Comparison of ENCODE assay signal across 21 mouse cellular contexts in the genomic region with DNA sequence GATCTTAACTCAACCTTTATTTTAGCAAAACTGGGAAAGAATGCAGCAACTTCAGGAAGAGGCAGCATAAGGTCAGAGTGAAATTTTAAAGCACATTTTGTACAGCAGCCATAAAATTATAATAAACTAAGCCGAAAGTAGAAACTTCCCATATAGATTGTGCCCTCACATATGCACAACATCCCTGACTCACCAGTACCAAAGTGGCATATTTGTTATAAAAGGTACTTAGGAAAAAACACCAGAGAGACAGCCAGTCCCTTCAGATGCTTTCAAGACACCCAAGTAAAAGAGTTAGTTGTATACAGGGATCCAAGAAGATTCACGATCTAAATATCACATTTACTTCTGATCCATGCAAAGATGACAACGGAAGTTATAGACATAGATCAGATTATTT.
DNase-seq lines count a peak whose midpoint lies in the region; ATAC-seq and TF ChIP-seq lines count a peak whose summit lies in the region.
"Had no signal": no experiment of that assay in that cellular context is flagged by ENCODE, and none has a peak within 500 bp of the region (broad histone marks: within the 10 kb centered on the region; RNA-seq: fewer than 3 reads in every experiment).

No protein-coding gene starts in this region.

- DNase-seq in frontal cortex, postnatal 14 days (ENCODE audit: low spot score in 2 of 2): no peak
- DNase-seq in left cerebral cortex, adult 2 months (ENCODE audit: extremely low spot score in 1 of 2, low spot score in 2 of 2): no peak
- no peak for DNase-seq in left cerebral cortex, adult 11 months (ENCODE audit: low spot score)
- DNase-seq in brain, adult 2 months (ENCODE audit: low read depth, low spot score): peak; percentile 46
- peak; percentile 43 for DNase-seq in telencephalon, adult 2 months (ENCODE audit: low read depth, low spot score)
- DNase-seq in layer of hippocampus, postnatal 10 days (ENCODE audit: low spot score in 2 of 2): no peak
- DNase-seq in lung, postnatal 4 days: no peak
- DNase-seq: adrenal gland, adult 2 months; adrenal gland, adult 8-10 months; adrenal gland, postnatal 10 days; adrenal gland, postnatal 14 days; adrenal gland, postnatal 25 days; adrenal gland, postnatal 36 days; B cell, adult 2 months; cerebellum, adult 11 months; cerebellum, adult 11-12 months; cerebellum, adult 18-20 months had no signal

- peak; percentile 93 for ATAC-seq in frontal cortex, adult (ENCODE audit: low TSS enrichment)
- ATAC-seq: activated CD4-positive, CD25-positive, alpha-beta regulatory T cell, adult 4 months; CD4-positive, CD25-positive, alpha-beta regulatory T cell, adult 4 months; Patski had no signal

- no peak for TF ChIP-seq CTCF in left cerebral cortex, adult 2 months (IDR thresholded peaks at IDR 0.05)

- peak overlapping the region; percentile 48; the same call in 1 of the 2 replicates for H3K27ac ChIP-seq in left cerebral cortex, adult 2 months

- no peak overlapping the region for H3K4me3 ChIP-seq in left cerebral cortex, adult 2 months

- intact Hi-C loops in left cerebral cortex, adult 2 months (cut with DNase I): loop anchor here (5.0 kb wide), 1 partner anchor 233 kb away; no protein-coding TSS in a partner anchor

Comparison
In these comparisons a context has a peak if more than half of its experiments do, and no peak if none do; other contexts are left out.
1. DNase-seq: peak in brain, adult 2 months (single experiment) and telencephalon, adult 2 months (single experiment); none in frontal cortex, postnatal 14 days (0 of 2), left cerebral cortex, adult 2 months (0 of 2), left cerebral cortex, adult 11 months (single experiment), layer of hippocampus, postnatal 10 days (0 of 2) and lung, postnatal 4 days (0 of 2).